16 mouse cellular contexts compared by ENCODE assay signal in genomic region chr2:52560266-52560665, GRCm38 (mm10).
"Had no signal": no experiment of that assay in that cellular context is flagged by ENCODE, and none has a peak within 500 bp of the region (broad histone marks: within the 10 kb centered on the region; RNA-seq: fewer than 3 reads in every experiment).

No protein-coding gene starts in this region.

- H3K27me3 ChIP-seq: neural tube, embryonic 13.5 days; neural tube, embryonic 15.5 days; stomach, embryonic 15.5 days had no signal

- H3K9me3 ChIP-seq: neural tube, embryonic 13.5 days; neural tube, embryonic 15.5 days; stomach, embryonic 15.5 days had no signal

- H3K4me1 ChIP-seq: stomach, embryonic 15.5 days had no signal

- H3K4me3 ChIP-seq: neural tube, embryonic 13.5 days; neural tube, embryonic 15.5 days; stomach, embryonic 15.5 days had no signal

- H3K27ac ChIP-seq: neural tube, embryonic 13.5 days; neural tube, embryonic 15.5 days; stomach, embryonic 15.5 days; stomach, postnatal 0 days had no signal

- DNase-seq: retina, postnatal 1 day; right cerebral cortex, adult 18-20 months; right cerebral cortex, postnatal 14 days; right cerebral cortex, postnatal 25 days; right cerebral cortex, postnatal 4 days; spleen, adult 18-20 months; thymus, adult 18-20 months; thymus, adult 2 months; thymus, postnatal 14 days; thymus, postnatal 25 days; thymus, postnatal 36 days; thymus, postnatal 4 days had no signal

- H3K4me2 ChIP-seq: neural tube, embryonic 13.5 days; neural tube, embryonic 15.5 days; stomach, embryonic 15.5 days had no signal

- H3K9ac ChIP-seq: neural tube, embryonic 13.5 days; neural tube, embryonic 15.5 days; stomach, embryonic 15.5 days had no signal

- H3K36me3 ChIP-seq: neural tube, embryonic 13.5 days; neural tube, embryonic 15.5 days; stomach, embryonic 15.5 days had no signal
